Mouse (Mus musculus) frontal cortex, postnatal 14 days (tissue): ENCODE data around the gene Vmn2r18.

Experiments
- DNase-seq, 2 experiments: peaks; one replicate each; pipeline ENCODE4 v3.0.0; 2022; ENCODE audit warnings: low spot score in 2 of 2

The Vmn2r18 gene

DNA sequence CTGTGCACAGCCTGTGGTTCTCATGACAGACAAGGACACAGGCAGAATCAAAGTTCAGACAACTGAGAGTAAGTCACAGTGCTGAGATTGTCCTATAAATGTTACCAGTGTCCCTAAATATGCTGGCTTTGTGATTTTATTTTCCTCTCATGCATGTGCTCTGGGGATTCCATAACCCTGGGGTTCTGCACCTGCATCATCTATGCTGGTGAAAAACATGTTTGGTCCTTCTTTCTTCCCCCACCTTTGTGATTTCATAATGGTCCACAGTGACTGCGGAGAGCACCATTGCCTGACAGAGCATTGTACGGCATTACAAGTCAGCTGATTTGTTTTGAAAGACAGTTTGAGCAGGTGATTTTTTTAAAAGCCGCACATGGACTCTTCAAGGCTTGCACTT, at the start of gene Vmn2r18:
TSS of gene Vmn2r18 (minus strand) at position 101 of the 400 bp plus-strand sequence.
- DNase-seq = no peak

DNA sequence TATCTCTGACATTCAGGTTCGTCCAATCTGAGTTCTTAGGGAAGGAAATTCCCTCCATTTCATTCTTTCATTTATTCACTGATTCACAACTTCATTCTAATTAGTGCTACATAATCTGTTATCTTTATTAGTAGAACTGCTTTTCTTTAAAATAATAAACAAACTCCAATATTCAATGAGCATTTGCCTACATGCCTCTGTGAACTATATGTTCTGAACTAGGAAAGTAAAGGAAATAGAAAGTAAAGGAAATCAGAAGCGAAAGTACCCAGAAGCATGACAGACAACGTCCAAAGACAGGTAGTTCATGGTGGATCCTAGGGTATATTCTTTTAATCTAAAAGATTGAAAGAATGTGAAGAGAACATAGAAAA, 45.6 kb upstream of the Vmn2r18 start:
- no peak for DNase-seq

DNA sequence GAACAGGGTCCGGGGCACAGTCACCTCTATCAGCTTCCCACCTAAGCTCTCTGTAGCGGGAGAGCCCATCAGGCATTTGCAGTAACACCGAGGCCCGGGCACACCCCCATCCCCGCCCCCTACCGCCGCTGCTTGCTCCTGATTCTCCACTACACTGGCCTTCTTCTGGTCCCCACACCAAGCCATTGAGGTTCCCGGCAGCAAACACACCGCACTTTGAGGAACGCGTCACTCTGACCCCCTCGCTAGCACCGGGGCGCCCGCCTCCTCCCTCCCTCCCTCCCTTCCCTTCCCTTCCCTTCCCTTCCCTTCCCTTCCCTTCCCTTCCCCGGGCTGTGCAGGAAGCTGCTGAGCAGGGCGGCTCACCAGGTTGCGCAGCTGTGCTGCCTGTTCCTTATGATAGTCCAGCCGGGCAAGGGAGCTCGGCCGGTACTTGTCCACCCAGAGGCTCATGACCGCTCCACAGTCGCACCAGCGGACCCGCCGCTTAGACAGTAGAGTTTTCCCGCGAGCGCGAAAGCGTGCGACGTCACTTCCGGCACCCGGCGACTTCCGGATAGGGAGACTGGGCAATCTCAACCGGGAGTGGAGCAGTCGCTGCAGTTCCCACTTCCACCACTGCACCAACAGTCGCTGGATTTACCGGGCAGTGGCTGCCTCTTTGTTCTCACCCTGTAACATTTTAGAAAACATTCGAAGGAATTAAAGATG, 45.0 kb upstream of the Vmn2r18 start, which contains the start of gene Rfc3:
TSS of gene Rfc3 (minus strand) at position 543 of the 711 bp plus-strand sequence.
- peak; percentile 87 to 92 for DNase-seq

DNA sequence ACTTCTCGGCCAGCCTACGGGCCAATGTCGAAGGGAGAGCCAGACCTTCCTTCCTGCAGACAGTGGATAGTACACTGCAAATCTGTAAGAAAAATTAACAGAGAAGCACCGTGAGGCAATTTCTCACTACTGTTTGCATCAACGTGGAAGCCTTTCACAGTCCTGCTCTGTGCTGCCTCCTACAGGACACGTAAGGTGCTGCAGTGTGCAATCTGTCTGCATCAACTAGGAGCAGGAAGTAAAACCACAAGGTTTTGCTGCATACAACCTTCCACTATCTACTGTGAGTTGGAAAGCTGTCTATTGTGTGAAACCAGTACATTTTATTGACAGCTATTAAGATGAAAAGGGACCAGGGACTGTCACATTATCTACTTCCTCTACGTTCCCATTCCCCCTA, 39.0 kb upstream of the Vmn2r18 start:
- no peak for DNase-seq

DNA sequence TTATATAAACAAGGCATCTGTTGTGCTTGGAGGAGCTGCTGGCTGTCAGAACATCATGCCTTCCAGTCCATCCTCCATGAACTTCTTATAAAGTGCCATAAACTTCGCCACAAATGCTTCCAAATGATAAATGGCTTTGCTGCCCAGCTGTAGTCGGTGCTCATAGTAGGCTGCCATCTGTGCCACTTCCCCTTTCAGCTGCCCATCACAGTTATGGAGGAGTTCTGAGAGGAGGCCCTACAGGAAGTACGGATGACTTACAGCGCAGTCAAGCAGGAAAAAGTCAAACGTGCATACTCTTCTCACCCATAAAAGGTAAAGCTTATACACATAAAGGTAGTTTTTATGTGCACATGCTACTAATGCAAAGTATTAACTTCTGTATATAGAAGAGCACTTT, 37.0 kb upstream of the Vmn2r18 start:
- no peak for DNase-seq

DNA sequence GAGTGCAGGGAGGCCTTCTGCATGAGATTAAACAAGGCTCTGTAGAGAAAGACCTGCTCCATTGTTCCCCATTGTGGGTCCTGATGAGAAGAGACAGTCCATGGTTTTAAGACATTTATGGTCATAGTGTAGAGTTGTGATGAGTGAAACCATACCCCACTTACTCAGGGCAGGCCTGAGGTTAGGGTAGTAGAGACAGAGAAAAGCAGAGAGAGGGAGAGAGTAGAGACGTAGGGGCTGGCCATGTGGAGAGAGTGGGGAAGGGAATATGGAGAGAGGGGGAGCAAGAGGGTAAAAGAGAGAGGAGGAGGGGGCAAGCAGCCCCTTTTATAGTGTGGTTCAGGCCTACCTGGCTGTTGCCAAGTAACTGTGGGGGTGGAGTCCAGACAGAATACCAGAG, 36.3 kb upstream of the Vmn2r18 start:
- DNase-seq = no peak

DNA sequence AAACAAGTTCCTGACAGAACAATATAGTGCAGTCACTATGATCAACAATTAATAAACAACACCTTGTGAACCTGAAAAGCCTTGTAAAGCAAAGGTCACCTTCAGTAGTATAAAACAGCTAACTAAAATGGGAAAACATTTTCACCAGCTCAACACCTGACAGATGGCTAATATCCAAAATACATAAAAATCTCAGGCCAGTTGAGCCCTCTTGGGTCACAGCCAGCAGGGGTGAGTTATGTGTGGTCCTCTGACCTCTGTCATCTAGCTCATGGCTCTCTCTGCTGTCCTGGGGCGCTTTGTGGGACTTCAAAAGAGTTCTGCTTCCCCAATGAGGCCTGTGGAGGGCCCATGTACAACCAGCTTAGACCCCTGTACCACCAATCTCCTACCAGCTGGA, 4.1 kb downstream of the Vmn2r18 start:
- DNase-seq = no peak
